Mouse (Mus musculus) kidney, postnatal 25 days (tissue): Measurements from ENCODE around the gene Fxyd4.

Experiments
- DNase-seq, 2 experiments: peaks; one replicate each; pipeline ENCODE4 v3.0.0; 2021; ENCODE audit warnings: mixed read lengths in 2 of 2

The Fxyd4 gene

GRCm38 (mm10) chr6:117937222-117937932, at the start of gene Fxyd4:
Gene Fxyd4, minus strand, starts transcription at chr6:117937692.
- peak; percentile 26 to 71 for DNase-seq

GRCm38 (mm10) chr6:117987173-117987572, 49.7 kb upstream of the Fxyd4 start:
- no peak for DNase-seq

- DNase-seq, result peak; percentile 8 to 43
Measured at GRCm38 (mm10) chr6:117966729-117967128, 29.2 kb upstream of the Fxyd4 start.

GRCm38 (mm10) chr6:117963201-117963600, 25.7 kb upstream of the Fxyd4 start:
- DNase-seq, result no peak

- DNase-seq, result peak in 1 of 2 experiments; percentile 55
Measured at GRCm38 (mm10) chr6:117956851-117957501, 19.5 kb upstream of the Fxyd4 start.

GRCm38 (mm10) chr6:117956161-117956560, 18.7 kb upstream of the Fxyd4 start:
- peak in 1 of 2 experiments; percentile 28 for DNase-seq

GRCm38 (mm10) chr6:117952330-117952729, 14.8 kb upstream of the Fxyd4 start:
- peak in 1 of 2 experiments; percentile 11 for DNase-seq

- no peak for DNase-seq
Measured at GRCm38 (mm10) chr6:117943899-117944298, 6.4 kb upstream of the Fxyd4 start.

GRCm38 (mm10) chr6:117942769-117943168, 5.3 kb upstream of the Fxyd4 start:
- DNase-seq, result no peak

GRCm38 (mm10) chr6:117938951-117939350, 1.5 kb upstream of the Fxyd4 start:
- no peak for DNase-seq

- DNase-seq, result no peak
Measured at GRCm38 (mm10) chr6:117935681-117936612, 1.5 kb downstream of the Fxyd4 start.

- no peak for DNase-seq
Measured at GRCm38 (mm10) chr6:117934301-117934700, 3.2 kb downstream of the Fxyd4 start.

GRCm38 (mm10) chr6:117932325-117933051, 5.0 kb downstream of the Fxyd4 start:
- DNase-seq, result peak; percentile 18 to 57

GRCm38 (mm10) chr6:117929945-117930655, 7.4 kb downstream of the Fxyd4 start:
- no peak for DNase-seq

- DNase-seq, result no peak
Measured at GRCm38 (mm10) chr6:117928746-117929145, 8.7 kb downstream of the Fxyd4 start.

- no peak for DNase-seq
Measured at GRCm38 (mm10) chr6:117927955-117928354, 9.5 kb downstream of the Fxyd4 start.

- DNase-seq, result no peak
Measured at GRCm38 (mm10) chr6:117926871-117927491, 10.5 kb downstream of the Fxyd4 start.

- no peak for DNase-seq
Measured at GRCm38 (mm10) chr6:117922041-117922440, 15.5 kb downstream of the Fxyd4 start.

- peak in 1 of 2 experiments; percentile 31 for DNase-seq
Measured at GRCm38 (mm10) chr6:117920659-117921640, 16.5 kb downstream of the Fxyd4 start.

GRCm38 (mm10) chr6:117918043-117918442, 19.4 kb downstream of the Fxyd4 start:
- DNase-seq, result no peak
